11 mouse cellular contexts compared by ENCODE assay signal in genomic region chr16:10783152-10783434, GRCm38 (mm10). TPM values are rescaled to one million over a fixed set of nuclear protein-coding genes. Genes with fewer than 3 reads are reported as not detected.
DNase-seq lines count a peak whose midpoint lies in the region; ATAC-seq lines count a peak whose summit lies in the region.
"Had no signal": no experiment of that assay in that cellular context is flagged by ENCODE, and none has a peak within 500 bp of the region (broad histone marks: within the 10 kb centered on the region; RNA-seq: fewer than 3 reads in every experiment).

No protein-coding gene starts in this region.

- H3K4me3 ChIP-seq in heart, embryonic 11.5 days (ENCODE audit: low read depth, low read length) = 0 out of 2 replicates have a peak overlapping the region, but pooled peaks have one; percentile 74
- H3K4me3 ChIP-seq in midbrain, embryonic 16.5 days (ENCODE audit: low read depth, low read length) = no peak overlapping the region
- H3K4me3 ChIP-seq in midbrain, embryonic 14.5 days (replicated peaks; ENCODE audit: low read depth, low read length) = no peak overlapping the region
- H3K4me3 ChIP-seq in intestine, embryonic 16.5 days (ENCODE audit: low read length) = peak overlapping the region; percentile 17

- no peaks in the 10 kb centered on the region; the same call in 1 of the 2 replicates for H3K27me3 ChIP-seq in heart, embryonic 11.5 days (ENCODE audit: control insufficient read depth, insufficient read depth, low read length)
- H3K27me3 ChIP-seq in midbrain, embryonic 16.5 days (ENCODE audit: control insufficient read depth, insufficient read depth, low read depth, low read length) = no peaks in the 10 kb centered on the region
- peaks cover 21% of the 10 kb centered on the region for H3K27me3 ChIP-seq in midbrain, embryonic 14.5 days (ENCODE audit: control insufficient read depth, insufficient read depth, low read length)
- H3K27me3 ChIP-seq in intestine, embryonic 16.5 days (replicated peaks; ENCODE audit: control insufficient read depth, insufficient read depth, low read length) = no peaks in the 10 kb centered on the region

- no peak for DNase-seq in heart, adult 8-10 months (ENCODE audit: low spot score)
- DNase-seq in midbrain, embryonic 14.5 days = no peak
- DNase-seq in thymus, postnatal 14 days = peak; percentile 45
- DNase-seq in right cerebral cortex, adult 18-20 months = no peak
- no peak for DNase-seq in gastrocnemius, postnatal 36 days
- DNase-seq: right cerebral cortex, postnatal 14 days had no signal

- peak overlapping the region; percentile 92 for H3K4me2 ChIP-seq in heart, embryonic 11.5 days
- H3K4me2 ChIP-seq in midbrain, embryonic 16.5 days (ENCODE audit: low read length) = peak overlapping the region; percentile 99; the same call in 1 of the 2 replicates
- no peak overlapping the region; the same call in 1 of the 2 replicates for H3K4me2 ChIP-seq in midbrain, embryonic 14.5 days (ENCODE audit: low read length)
- H3K4me2 ChIP-seq in intestine, embryonic 16.5 days (ENCODE audit: low read depth, low read length) = peak overlapping the region; percentile 97; the same call in 1 of the 2 replicates

- no peaks in the 10 kb centered on the region for H3K36me3 ChIP-seq in heart, embryonic 11.5 days (ENCODE audit: control insufficient read depth, insufficient read depth, low read length)
- no peaks in the 10 kb centered on the region for H3K36me3 ChIP-seq in midbrain, embryonic 16.5 days (ENCODE audit: control insufficient read depth, insufficient read depth, low read length)
- no peaks in the 10 kb centered on the region for H3K36me3 ChIP-seq in midbrain, embryonic 14.5 days (ENCODE audit: control insufficient read depth, insufficient read depth, low read length)
- 0 out of 2 replicates have a peak, but pooled peaks cover 2% of the 10 kb centered on the region for H3K36me3 ChIP-seq in intestine, embryonic 16.5 days (ENCODE audit: control insufficient read depth, insufficient read depth, low read length)

- H3K9me3 ChIP-seq in heart, embryonic 11.5 days (replicated peaks; ENCODE audit: control insufficient read depth, low read length) = no peaks in the 10 kb centered on the region
- no peaks in the 10 kb centered on the region for H3K9me3 ChIP-seq in midbrain, embryonic 16.5 days (replicated peaks; ENCODE audit: control insufficient read depth, low read length, poor library complexity, severe bottlenecking)
- no peaks in the 10 kb centered on the region for H3K9me3 ChIP-seq in midbrain, embryonic 14.5 days (ENCODE audit: control insufficient read depth, low read length)
- H3K9me3 ChIP-seq in intestine, embryonic 16.5 days (ENCODE audit: control insufficient read depth, low read length) = no peaks in the 10 kb centered on the region

- intact Hi-C loops in gastrocnemius, postnatal 36 days (cut with DNase I) = loop anchor here (5.0 kb wide), 2 partner anchors 116 to 141 kb away; no protein-coding TSS in a partner anchor

- 30% methylated on average over 1 of the region's 1 CpGs for WGBS in heart, embryonic 11.5 days (ENCODE audit: insufficient replicate concordance)
- 53% methylated on average over 1 of the region's 1 CpGs for WGBS in midbrain, embryonic 16.5 days
- WGBS in midbrain, embryonic 14.5 days = 67% methylated on average over 1 of the region's 1 CpGs
- 0% methylated on average over 1 of the region's 1 CpGs for WGBS in intestine, embryonic 16.5 days

- peaks cover 48% of the 10 kb centered on the region for H3K4me1 ChIP-seq in heart, embryonic 11.5 days (ENCODE audit: control insufficient read depth, insufficient read depth, low read length)
- peaks cover 16% of the 10 kb centered on the region for H3K4me1 ChIP-seq in midbrain, embryonic 16.5 days (ENCODE audit: control insufficient read depth, insufficient read depth, low read length)
- H3K4me1 ChIP-seq in midbrain, embryonic 14.5 days (ENCODE audit: control insufficient read depth, insufficient read depth, low read length) = peaks cover 8% of the 10 kb centered on the region; the same call in 1 of the 2 replicates
- H3K4me1 ChIP-seq in intestine, embryonic 16.5 days (ENCODE audit: control insufficient read depth, insufficient read depth, low read length) = peaks cover 19% of the 10 kb centered on the region

- ATAC-seq in heart, embryonic 11.5 days (replicated peaks; ENCODE audit: insufficient number of reproducible peaks, low FRiP score, low TSS enrichment) = no peak
- ATAC-seq in midbrain, embryonic 16.5 days = no peak
- no peak for ATAC-seq in midbrain, embryonic 14.5 days (ENCODE audit: low FRiP score, low TSS enrichment)
- ATAC-seq in intestine, embryonic 16.5 days = no peak

- peak overlapping the region; percentile 73; the same call in 1 of the 2 replicates for H3K27ac ChIP-seq in heart, embryonic 11.5 days (ENCODE audit: low read depth, low read length)
- H3K27ac ChIP-seq in midbrain, embryonic 16.5 days (ENCODE audit: low read length) = no peak overlapping the region
- no peak overlapping the region for H3K27ac ChIP-seq in midbrain, embryonic 14.5 days (replicated peaks; ENCODE audit: low read depth, low read length)
- H3K27ac ChIP-seq in intestine, embryonic 16.5 days (ENCODE audit: low read length) = no peak overlapping the region
- H3K27ac ChIP-seq: liver, embryonic 14.5 days had no signal

- peak overlapping the region; percentile 43 for H3K9ac ChIP-seq in heart, embryonic 11.5 days (ENCODE audit: low read depth, low read length)
- no peak overlapping the region for H3K9ac ChIP-seq in midbrain, embryonic 16.5 days (ENCODE audit: low read depth, low read length)
- no peak overlapping the region for H3K9ac ChIP-seq in midbrain, embryonic 14.5 days (replicated peaks; ENCODE audit: low read length)
- H3K9ac ChIP-seq in intestine, embryonic 16.5 days (ENCODE audit: low read depth, low read length) = peak overlapping the region; percentile 17; the same call in 1 of the 2 replicates
- H3K9ac ChIP-seq: liver, embryonic 14.5 days had no signal

RNA-seq across cellular contexts. Expression of gene Socs1, which starts 2.2 kb away (rescaled TPM):
- polyA plus RNA-seq in heart, embryonic 11.5 days (2014; fragmentation: Nextera tagmentation; extraction: Ambion mirVana) = 4.8 and 5.3 TPM in 2 replicates
- under 1 TPM; 0.32 to 0.41 (median 0.36) TPM for total RNA-seq in heart, adult 8-10 months (2022)
- polyA plus RNA-seq in midbrain, embryonic 16.5 days (2015; fragmentation: Nextera tagmentation; extraction: Ambion mirVana) = 4.0 and 5.0 TPM in 2 replicates
- polyA plus RNA-seq in midbrain, embryonic 14.5 days (2014; fragmentation: Nextera tagmentation; extraction: Ambion mirVana) = 2.5 and 2.7 TPM in 2 replicates
- polyA plus RNA-seq in intestine, embryonic 16.5 days (2015; fragmentation: Nextera tagmentation; extraction: Ambion mirVana) = 4.9 and 5.2 TPM in 2 replicates
- under 1 TPM; 0.51 to 0.52 TPM for total RNA-seq in gastrocnemius, postnatal 36 days (2021)

RNA-seq across cellular contexts. Expression of gene Tnp2, which starts 5.4 kb away (rescaled TPM):
- polyA plus RNA-seq in heart, embryonic 11.5 days (2014; fragmentation: Nextera tagmentation; extraction: Ambion mirVana) = not detected in 2 replicates
- total RNA-seq in heart, adult 8-10 months (2022) = not detected
- not detected in 2 replicates for polyA plus RNA-seq in midbrain, embryonic 16.5 days (2015; fragmentation: Nextera tagmentation; extraction: Ambion mirVana)
- polyA plus RNA-seq in midbrain, embryonic 14.5 days (2014; fragmentation: Nextera tagmentation; extraction: Ambion mirVana) = not detected in 2 replicates
- not detected in 2 replicates for polyA plus RNA-seq in intestine, embryonic 16.5 days (2015; fragmentation: Nextera tagmentation; extraction: Ambion mirVana)
- under 1 TPM in 1 of 2 experiments, not detected in 1; 0.52 TPM for total RNA-seq in gastrocnemius, postnatal 36 days (2021)
- total RNA-seq: MEL had no signal
- polyA plus RNA-seq: liver, embryonic 14.5 days had no signal

RNA-seq across cellular contexts. Expression of gene Prm3, which starts 7.6 kb away (rescaled TPM):
- not detected in 2 replicates for polyA plus RNA-seq in heart, embryonic 11.5 days (2014; fragmentation: Nextera tagmentation; extraction: Ambion mirVana)
- total RNA-seq in heart, adult 8-10 months (2022) = not detected
- polyA plus RNA-seq in midbrain, embryonic 16.5 days (2015; fragmentation: Nextera tagmentation; extraction: Ambion mirVana) = not detected in 2 replicates
- polyA plus RNA-seq in midbrain, embryonic 14.5 days (2014; fragmentation: Nextera tagmentation; extraction: Ambion mirVana) = not detected in 2 replicates
- polyA plus RNA-seq in intestine, embryonic 16.5 days (2015; fragmentation: Nextera tagmentation; extraction: Ambion mirVana) = not detected in 2 replicates
- total RNA-seq in gastrocnemius, postnatal 36 days (2021) = not detected
- total RNA-seq: MEL had no signal
- polyA plus RNA-seq: liver, embryonic 14.5 days had no signal

RNA-seq across cellular contexts. Expression of gene Prm2, which starts 12.8 kb away (rescaled TPM):
- polyA plus RNA-seq in heart, embryonic 11.5 days (2014; fragmentation: Nextera tagmentation; extraction: Ambion mirVana) = not detected in 2 replicates
- total RNA-seq in heart, adult 8-10 months (2022) = not detected
- not detected in 2 replicates for polyA plus RNA-seq in midbrain, embryonic 16.5 days (2015; fragmentation: Nextera tagmentation; extraction: Ambion mirVana)
- polyA plus RNA-seq in midbrain, embryonic 14.5 days (2014; fragmentation: Nextera tagmentation; extraction: Ambion mirVana) = not detected in 2 replicates
- not detected in 2 replicates for polyA plus RNA-seq in intestine, embryonic 16.5 days (2015; fragmentation: Nextera tagmentation; extraction: Ambion mirVana)
- not detected for total RNA-seq in gastrocnemius, postnatal 36 days (2021)
- total RNA-seq: MEL had no signal
- polyA plus RNA-seq: liver, embryonic 14.5 days had no signal

RNA-seq across cellular contexts. Expression of gene Prm1, which starts 22.5 kb away (rescaled TPM):
- not detected in 2 replicates for polyA plus RNA-seq in heart, embryonic 11.5 days (2014; fragmentation: Nextera tagmentation; extraction: Ambion mirVana)
- total RNA-seq in heart, adult 8-10 months (2022) = not detected
- 0.46 and 0.70 TPM in 2 replicates for polyA plus RNA-seq in midbrain, embryonic 16.5 days (2015; fragmentation: Nextera tagmentation; extraction: Ambion mirVana)
- polyA plus RNA-seq in midbrain, embryonic 14.5 days (2014; fragmentation: Nextera tagmentation; extraction: Ambion mirVana) = 0.74 TPM in 1 of 2 replicates, not detected in the other
- 0.44 TPM in 1 of 2 replicates, not detected in the other for polyA plus RNA-seq in intestine, embryonic 16.5 days (2015; fragmentation: Nextera tagmentation; extraction: Ambion mirVana)
- not detected for total RNA-seq in gastrocnemius, postnatal 36 days (2021)
- total RNA-seq: MEL had no signal
- polyA plus RNA-seq: liver, embryonic 14.5 days had no signal

Comparison
In these comparisons a context has a peak if more than half of its experiments do, and no peak if none do; other contexts are left out.
1. H3K4me3 ChIP-seq: peak in heart, embryonic 11.5 days (single experiment) and intestine, embryonic 16.5 days (single experiment); none in midbrain, embryonic 16.5 days (single experiment) and midbrain, embryonic 14.5 days (single experiment).
2. H3K9ac ChIP-seq: peak in heart, embryonic 11.5 days (single experiment) and intestine, embryonic 16.5 days (single experiment); none in midbrain, embryonic 16.5 days (single experiment) and midbrain, embryonic 14.5 days (single experiment).